Mouse (Mus musculus): Measurements from ENCODE around the gene Ilf3. TPM values are rescaled to one million over a fixed set of nuclear protein-coding genes. Genes with fewer than 3 reads are reported as not detected.

Gene Ilf3
- total and polyA plus RNA-seq, 3 experiments, result 22.6 to 29.0 (median 27.7) TPM

GRCm38 (mm10) chr9:21329041-21329440 lies 38.6 kb upstream of the Ilf3 start:
- 29% methylated on average over 3 of the region's 5 CpGs for WGBS
- Histone ChIP-seq H3K9ac (ENCODE audit: low read depth, low read length) (no peak overlapping the region), H3K79me2 (replicated peaks; ENCODE audit: control insufficient read depth, insufficient read depth, low read length) (peaks cover 7% of the 10 kb centered on the region), H3K4me3 (no peak overlapping the region), H3K4me1 (ENCODE audit: control insufficient read depth, insufficient read depth, low read length) (peaks cover 16% of the 10 kb centered on the region), H3K27me3 (ENCODE audit: control insufficient read depth, insufficient read depth, low read length) (no peaks in the 10 kb centered on the region), H3K36me3 (ENCODE audit: control insufficient read depth, insufficient read depth, low read length) (no peaks in the 10 kb centered on the region), H3K27ac (peak overlapping the region; percentile 38)
- 0 out of 2 replicates have a peak, but pooled peaks have one; percentile 48 for TF ChIP-seq EP300 (IDR thresholded peaks at IDR 0.05; ENCODE audit: insufficient read depth, low read depth, low read length)
- no peak for TF ChIP-seq POLR2A (IDR thresholded peaks at IDR 0.05; ENCODE audit: insufficient read depth, low read depth, low read length)
- peak; percentile 52 to 81 for DNase-seq
- intact Hi-C loops (cut with DNase I), result no loop called here

- Histone ChIP-seq H3K9ac (ENCODE audit: low read depth, low read length) (no peak overlapping the region), H3K27me3 (ENCODE audit: control insufficient read depth, insufficient read depth, low read length) (no peaks in the 10 kb centered on the region), H3K79me2 (replicated peaks; ENCODE audit: control insufficient read depth, insufficient read depth, low read length) (peaks cover 4% of the 10 kb centered on the region; the same call in 1 of the 2 replicates), H3K4me1 (ENCODE audit: control insufficient read depth, insufficient read depth, low read length) (peaks cover 12% of the 10 kb centered on the region), H3K27ac (peak overlapping the region; percentile 55), H3K36me3 (ENCODE audit: control insufficient read depth, insufficient read depth, low read length) (no peaks in the 10 kb centered on the region), H3K4me3 (no peak overlapping the region)
- WGBS, result 87% methylated on average over 10 of the region's 10 CpGs
- TF ChIP-seq POLR2A (IDR thresholded peaks at IDR 0.05; ENCODE audit: insufficient read depth, low read depth, low read length) (no peak), EP300 (IDR thresholded peaks at IDR 0.05; ENCODE audit: insufficient read depth, low read depth, low read length) (0 out of 2 replicates have a peak, but pooled peaks have one; percentile 55)
- DNase-seq, result no peak
- intact Hi-C loops (cut with DNase I), result no loop called here
These were observed 37.9 kb upstream of the Ilf3 start for GRCm38 (mm10) chr9:21329699-21330289.

DNA sequence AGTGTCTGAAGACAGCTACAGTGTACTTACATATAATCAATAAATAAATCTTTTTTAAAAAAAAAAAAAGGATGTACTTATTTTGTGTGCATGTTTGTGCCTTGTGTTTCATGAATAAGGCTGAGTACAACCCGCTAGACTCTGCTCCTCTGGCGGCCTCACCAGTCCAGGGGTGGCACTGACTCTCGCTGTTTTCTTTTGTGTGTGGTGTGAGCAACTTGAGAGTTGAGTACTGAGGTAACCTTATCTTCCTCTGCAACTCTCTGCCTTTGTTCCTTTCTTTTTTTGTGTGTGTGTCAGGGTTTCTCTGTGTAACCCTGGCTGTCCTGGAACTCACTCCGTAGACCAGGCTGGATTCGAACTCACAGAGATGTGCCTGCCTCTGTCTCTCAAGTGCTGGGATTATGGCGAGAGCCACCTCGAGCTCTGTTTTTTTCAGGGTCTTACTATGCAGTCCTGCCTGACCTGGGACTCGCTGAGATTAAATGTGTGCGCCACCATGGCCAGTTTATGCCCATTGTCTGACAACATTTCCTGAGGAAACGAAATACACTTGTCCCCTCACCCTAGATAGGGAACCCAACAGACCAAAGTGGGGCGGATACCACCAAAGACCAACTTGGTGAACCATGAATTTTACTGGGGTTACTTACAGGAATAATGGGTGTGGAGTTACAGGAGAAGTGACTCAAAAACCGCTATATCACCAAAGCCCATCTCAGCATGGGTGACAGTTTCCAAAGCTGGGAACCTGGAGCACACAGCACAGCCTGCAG lies 36.1 kb upstream of the Ilf3 start:
- Histone ChIP-seq H3K27me3 (ENCODE audit: control insufficient read depth, insufficient read depth, low read length) (no peaks in the 10 kb centered on the region), H3K4me1 (ENCODE audit: control insufficient read depth, insufficient read depth, low read length) (peaks cover 16% of the 10 kb centered on the region), H3K79me2 (replicated peaks; ENCODE audit: control insufficient read depth, insufficient read depth, low read length) (peaks cover 3% of the 10 kb centered on the region; the same call in 1 of the 2 replicates), H3K27ac (no peak overlapping the region; the same call in 1 of the 2 replicates), H3K4me3 (no peak overlapping the region), H3K36me3 (ENCODE audit: control insufficient read depth, insufficient read depth, low read length) (no peaks in the 10 kb centered on the region), H3K9ac (ENCODE audit: low read depth, low read length) (no peak overlapping the region)
- TF ChIP-seq EP300 (IDR thresholded peaks at IDR 0.05; ENCODE audit: insufficient read depth, low read depth, low read length) (no peak), CTCF (IDR thresholded peaks at IDR 0.05) (no peak), POLR2A (IDR thresholded peaks at IDR 0.05; ENCODE audit: insufficient read depth, low read depth, low read length) (no peak)
- intact Hi-C loops (cut with DNase I), result no loop called here
- 79% methylated on average over 12 of the region's 12 CpGs for WGBS
- no peak for DNase-seq

- DNase-seq, result no peak
- H3K4me3 ChIP-seq, result no peak overlapping the region
- TF ChIP-seq CTCF (IDR thresholded peaks at IDR 0.05), result no peak
- TF ChIP-seq EP300 (IDR thresholded peaks at IDR 0.05; ENCODE audit: insufficient read depth, low read depth, low read length), result no peak
- no peak for TF ChIP-seq POLR2A (IDR thresholded peaks at IDR 0.05; ENCODE audit: insufficient read depth, low read depth, low read length)
- H3K27me3 ChIP-seq (ENCODE audit: control insufficient read depth, insufficient read depth, low read length), result no peaks in the 10 kb centered on the region
- no peak overlapping the region for H3K9ac ChIP-seq (ENCODE audit: low read depth, low read length)
- H3K79me2 ChIP-seq (replicated peaks; ENCODE audit: control insufficient read depth, insufficient read depth, low read length), result peaks cover 3% of the 10 kb centered on the region; the same call in 1 of the 2 replicates
- intact Hi-C loops (cut with DNase I), result no loop called here
- no peaks in the 10 kb centered on the region for H3K36me3 ChIP-seq (ENCODE audit: control insufficient read depth, insufficient read depth, low read length)
- H3K4me1 ChIP-seq (ENCODE audit: control insufficient read depth, insufficient read depth, low read length), result peaks cover 13% of the 10 kb centered on the region
- WGBS, result 44% methylated on average over 9 of the region's 9 CpGs
- no peak overlapping the region; the same call in 1 of the 2 replicates for H3K27ac ChIP-seq
These were observed 35.3 kb upstream of the Ilf3 start for GRCm38 (mm10) chr9:21332161-21333061.

DNA sequence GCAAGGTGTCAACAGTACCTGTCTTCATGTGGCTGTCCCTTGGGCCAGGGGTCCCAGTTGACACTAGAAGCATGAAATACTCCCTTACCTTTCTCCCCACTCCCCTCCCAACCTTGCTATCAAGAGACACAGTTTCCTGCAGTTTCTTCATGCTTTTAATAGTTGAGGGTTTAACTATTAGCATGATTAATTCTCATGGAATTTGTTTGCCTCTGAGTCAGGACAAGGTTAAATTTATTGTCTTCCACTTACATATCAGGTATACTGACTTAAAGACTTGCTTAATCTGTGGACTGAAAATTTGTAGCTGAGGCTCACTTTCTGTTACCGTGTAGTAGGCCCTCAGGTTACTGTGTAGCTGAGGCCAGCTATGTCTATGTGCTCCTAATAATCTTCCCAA lies 34.1 kb upstream of the Ilf3 start:
- WGBS, result 88% methylated on average over 1 of the region's 1 CpGs
- TF ChIP-seq POLR2A (IDR thresholded peaks at IDR 0.05; ENCODE audit: insufficient read depth, low read depth, low read length) (no peak), EP300 (IDR thresholded peaks at IDR 0.05; ENCODE audit: insufficient read depth, low read depth, low read length) (no peak), CTCF (IDR thresholded peaks at IDR 0.05) (no peak)
- H3K4me1 ChIP-seq (ENCODE audit: control insufficient read depth, insufficient read depth, low read length), result peaks cover 7% of the 10 kb centered on the region
- H3K79me2 ChIP-seq (replicated peaks; ENCODE audit: control insufficient read depth, insufficient read depth, low read length), result peaks cover 3% of the 10 kb centered on the region; the same call in 1 of the 2 replicates
- H3K4me3 ChIP-seq, result no peak overlapping the region
- H3K36me3 ChIP-seq (ENCODE audit: control insufficient read depth, insufficient read depth, low read length), result no peaks in the 10 kb centered on the region
- no peak overlapping the region for H3K9ac ChIP-seq (ENCODE audit: low read depth, low read length)
- intact Hi-C loops (cut with DNase I), result no loop called here
- DNase-seq, result no peak
- no peaks in the 10 kb centered on the region for H3K27me3 ChIP-seq (ENCODE audit: control insufficient read depth, insufficient read depth, low read length)
- no peak overlapping the region for H3K27ac ChIP-seq

All from heart, adult 2 months (tissue).